Mouse (Mus musculus): Measurements from ENCODE around the gene Actl6a.
"Not testable (repeated sequence)": the region's sequence is repeated elsewhere in the genome, so short reads cannot be mapped to it uniquely, and the experiment has no call there.

Gene Actl6a

DNA sequence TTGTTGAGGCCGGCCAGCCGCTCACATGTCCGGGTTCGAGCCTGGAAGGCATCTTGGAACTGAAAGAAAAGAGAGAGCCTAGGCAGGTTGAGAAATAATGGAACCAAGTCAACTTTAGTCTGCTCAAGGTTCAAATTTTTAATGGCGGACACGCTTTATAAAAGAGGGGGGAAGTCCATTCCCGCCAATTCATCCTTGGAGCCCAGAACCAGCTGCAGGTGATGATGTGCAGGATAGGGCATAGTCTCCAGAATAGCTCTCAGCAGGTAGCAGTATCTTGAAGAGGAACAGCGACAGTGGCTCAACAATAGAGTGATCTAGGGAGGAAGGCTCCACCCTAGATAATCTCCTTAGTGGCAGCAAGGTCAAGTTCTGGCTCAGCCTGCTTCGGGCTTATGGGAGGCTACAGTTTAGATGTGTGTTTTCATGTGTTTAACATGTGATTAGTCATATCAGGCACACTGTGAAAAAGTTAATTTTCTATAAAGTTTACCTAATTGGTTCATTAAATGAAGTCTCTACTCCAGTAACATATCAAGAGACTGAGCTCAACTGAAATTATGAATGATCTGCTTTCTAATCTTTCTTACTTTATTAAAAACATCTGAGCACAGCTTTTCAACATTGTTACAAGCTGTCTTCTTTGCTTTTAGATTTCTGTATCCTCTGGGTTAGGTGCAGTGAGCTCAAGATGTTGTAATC, at the start of gene Actl6a:
Gene Actl6a (plus strand): TSS at position 652 of the 702 bp plus-strand sequence.
- DNase-seq (ENCODE audit: low spot score), result not testable (repeated sequence)

DNA sequence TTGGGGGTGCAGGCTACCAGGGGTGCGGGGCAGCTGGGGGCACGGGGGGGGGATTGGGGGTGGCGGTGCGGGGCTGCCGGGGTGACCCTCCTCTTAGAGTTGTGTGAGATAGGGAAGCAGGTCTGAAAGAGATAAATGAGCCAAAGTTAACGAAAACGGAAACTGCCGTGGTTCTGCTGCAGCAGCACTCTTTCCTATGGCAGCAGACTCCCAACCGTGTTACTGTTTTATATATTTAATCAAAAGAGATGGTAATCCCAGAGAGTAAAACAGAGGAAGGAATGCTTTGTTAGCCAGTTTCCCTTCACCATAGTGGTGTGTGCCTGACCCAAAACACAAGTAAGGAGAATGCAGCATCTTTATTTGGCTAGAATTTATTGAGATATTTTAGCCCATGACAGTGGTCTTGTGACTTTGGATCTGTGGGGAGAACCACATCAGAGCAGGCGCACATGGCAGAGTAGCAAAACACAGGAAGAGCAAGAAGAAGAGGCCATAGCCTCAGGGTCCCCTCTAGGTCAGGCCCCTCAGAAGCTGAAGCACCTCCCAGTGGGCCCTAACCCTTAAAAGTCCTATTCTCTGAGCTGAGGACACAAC, 49.6 kb upstream of the Actl6a start:
- no peak for DNase-seq (ENCODE audit: low spot score)

DNA sequence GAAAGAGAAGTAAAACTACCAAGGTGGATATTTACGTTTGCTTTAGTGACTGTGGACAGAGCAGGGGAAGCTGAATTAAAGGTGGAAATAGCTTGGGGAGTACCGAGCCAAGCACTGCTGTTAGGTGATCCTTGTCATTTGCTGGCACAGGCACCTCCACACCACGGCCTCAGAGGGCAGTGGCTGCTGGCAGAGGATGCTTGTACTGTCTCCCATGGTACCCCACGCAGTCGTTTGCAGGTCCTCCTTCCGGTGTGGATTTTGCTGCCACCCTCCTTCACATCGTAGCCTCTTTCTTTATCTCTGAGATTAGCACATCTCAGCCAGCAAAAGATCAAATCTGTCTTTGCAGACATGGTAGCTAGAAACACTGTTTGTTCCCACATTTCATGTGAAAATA, 47.7 kb upstream of the Actl6a start:
- no peak for DNase-seq (ENCODE audit: low spot score)

DNA sequence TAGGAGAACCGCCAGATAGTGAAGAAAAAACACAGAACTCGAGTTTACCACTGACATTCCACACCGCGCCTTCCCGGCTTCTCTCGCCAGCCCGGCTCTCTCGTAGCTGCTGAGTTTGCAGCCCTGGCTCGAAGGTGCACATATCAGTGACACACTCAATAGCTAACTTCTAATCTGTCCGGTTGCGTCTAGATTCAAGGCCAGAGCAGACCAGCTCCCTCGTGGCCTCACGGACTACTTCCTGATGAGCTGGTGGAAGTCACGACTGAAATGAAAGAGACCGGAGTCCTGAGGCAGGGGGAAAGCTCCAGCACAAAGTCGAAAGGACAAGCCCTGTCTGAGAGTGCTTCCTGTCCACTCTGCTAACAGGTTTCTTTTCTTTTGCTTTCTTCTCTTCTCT, 47.3 kb upstream of the Actl6a start:
- no peak for DNase-seq (ENCODE audit: low spot score)

DNA sequence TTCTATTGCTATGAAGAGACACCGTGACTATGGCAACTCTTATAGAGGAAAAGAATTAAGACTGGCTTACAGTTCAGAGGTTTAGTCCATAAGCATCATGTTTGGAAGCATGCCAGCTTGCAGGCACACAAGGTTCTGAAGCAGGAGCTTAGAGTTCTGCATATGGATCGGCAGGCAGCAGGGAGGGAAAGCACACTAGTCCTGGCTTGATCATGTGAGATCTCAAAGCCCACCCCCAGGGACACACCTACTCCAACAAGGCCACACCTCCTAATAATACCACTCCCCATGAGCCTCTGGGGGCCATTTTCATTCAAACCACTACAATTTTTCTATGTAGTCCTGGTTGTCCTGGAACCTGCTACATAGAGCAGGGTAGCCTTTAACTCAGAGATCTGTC, 46.6 kb upstream of the Actl6a start:
- DNase-seq (ENCODE audit: low spot score), result no peak

DNA sequence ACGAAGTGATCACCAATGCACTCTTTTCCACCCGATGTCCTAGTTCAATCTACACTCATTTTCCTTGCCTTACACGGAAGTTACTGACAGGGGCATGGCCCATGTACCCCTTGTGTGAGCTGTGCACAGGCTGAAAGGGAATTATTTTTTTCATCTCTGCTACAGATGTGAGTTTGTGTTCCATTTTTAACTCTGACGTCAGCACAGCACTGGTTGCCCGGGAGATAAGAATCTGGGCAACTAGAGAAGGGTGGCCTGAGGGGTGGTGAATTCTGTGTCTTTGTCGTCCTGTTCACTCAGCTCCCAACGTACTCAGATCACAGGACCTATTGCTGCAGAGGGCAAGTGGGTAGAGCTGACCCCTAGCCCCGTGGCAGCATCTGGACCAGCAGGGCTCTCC, 45.8 kb upstream of the Actl6a start:
- no peak for DNase-seq (ENCODE audit: low spot score)

DNA sequence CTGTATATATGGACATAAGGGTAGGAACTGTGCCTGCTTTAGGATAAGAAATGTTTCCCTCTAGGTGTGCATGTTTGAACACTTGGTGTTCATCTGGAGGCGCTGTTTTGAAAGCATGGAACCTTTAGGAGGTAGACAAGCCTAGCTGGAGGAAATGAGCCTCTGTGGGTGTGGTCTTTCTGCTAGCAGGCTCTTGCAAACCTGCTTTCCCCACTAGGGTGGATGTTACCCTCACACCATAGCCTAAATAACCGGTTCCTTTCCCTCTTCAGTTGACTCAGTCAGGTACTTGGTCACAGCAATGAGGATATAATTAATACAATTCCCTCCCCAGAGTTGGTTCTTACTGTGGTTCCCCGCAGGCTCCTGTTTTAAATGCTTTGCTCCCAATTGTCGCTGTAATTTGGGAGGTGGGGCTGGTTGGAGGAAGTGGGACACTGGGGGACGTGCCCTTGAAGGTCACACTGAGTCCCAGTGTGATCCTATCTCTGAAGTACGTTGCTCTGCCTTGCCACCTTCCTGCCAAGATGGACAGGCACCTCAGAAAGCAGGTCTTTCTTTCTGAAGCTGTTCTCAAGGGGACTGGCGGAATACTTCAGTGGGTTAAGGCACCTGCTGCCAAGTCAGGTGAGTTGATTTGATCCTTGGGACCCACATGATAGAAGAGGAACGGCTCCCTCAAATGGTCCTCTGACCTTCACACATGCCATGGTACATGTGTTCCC, 45.1 kb upstream of the Actl6a start:
- no peak for DNase-seq (ENCODE audit: low spot score)

DNA sequence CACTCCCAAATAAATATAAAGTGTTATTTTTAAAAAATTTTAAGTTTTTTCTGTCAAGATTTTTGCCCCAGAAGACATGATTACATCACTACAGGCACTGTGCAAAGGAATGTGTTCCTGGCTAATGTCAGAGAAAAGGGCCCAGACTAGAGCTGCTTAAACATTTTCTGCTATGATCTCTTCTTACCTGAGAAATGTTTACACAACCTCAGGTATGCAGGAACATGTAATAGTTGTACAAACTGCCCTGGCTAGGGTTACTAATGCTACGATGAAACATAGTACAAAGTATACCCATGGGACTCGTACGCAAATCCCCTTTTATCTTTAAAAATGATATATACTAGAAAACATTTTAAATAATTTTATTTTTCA, 44.6 kb upstream of the Actl6a start:
- no peak for DNase-seq (ENCODE audit: low spot score)

DNA sequence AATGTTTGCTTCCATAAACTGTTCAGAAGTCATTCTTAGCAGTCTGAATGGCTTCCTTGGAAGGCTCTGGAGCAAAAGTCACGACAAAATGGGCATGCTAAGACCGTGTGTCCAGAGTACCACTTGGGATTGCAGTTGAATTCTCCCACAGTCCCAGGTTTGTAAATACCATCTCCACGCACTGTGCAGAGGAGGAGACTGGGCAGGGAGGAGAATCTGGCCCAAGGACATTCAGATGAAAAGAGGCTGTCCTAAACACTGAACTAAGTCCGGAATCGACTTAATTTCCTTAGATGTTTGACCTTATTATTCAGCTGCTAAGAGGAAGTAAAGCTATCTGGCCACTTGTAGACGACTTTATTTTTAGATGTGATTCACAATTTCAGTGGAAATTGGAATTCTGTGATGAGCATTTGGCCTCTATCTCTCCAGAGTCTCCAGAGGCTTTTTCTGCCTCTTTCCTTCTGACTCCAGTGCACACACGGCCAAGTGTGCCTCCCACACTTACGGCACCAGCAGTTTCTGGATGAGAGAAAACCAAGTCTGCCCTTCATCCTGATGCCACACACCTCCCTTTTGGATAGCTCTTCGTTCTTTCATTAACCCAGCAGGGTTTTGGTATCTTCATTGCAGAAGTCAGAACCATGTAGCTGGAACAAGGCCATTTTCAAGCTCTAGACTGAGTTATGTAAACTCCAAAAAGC, 37.7 kb upstream of the Actl6a start:
- no peak for DNase-seq (ENCODE audit: low spot score)

DNA sequence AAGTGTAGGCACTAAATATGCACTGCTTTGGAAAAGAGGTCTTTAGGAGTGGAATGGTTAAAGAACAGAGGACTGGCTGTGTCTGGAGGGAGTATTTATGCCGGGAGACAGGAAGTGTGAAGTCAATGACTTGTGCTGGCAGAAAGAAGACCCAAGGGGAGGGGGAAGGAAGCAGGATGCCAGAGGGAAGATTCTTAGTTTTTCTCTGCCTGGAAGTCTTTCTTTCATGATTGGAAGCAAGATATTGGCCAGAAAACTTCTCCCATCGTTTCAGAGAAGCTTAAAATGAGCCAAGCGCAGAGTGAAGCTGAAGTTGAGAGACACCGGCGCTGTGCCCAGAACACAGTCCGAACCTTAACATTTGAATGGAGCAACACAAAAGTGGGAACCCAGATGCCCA, 36.9 kb upstream of the Actl6a start:
- peak; percentile 16 for DNase-seq (ENCODE audit: low spot score)

DNA sequence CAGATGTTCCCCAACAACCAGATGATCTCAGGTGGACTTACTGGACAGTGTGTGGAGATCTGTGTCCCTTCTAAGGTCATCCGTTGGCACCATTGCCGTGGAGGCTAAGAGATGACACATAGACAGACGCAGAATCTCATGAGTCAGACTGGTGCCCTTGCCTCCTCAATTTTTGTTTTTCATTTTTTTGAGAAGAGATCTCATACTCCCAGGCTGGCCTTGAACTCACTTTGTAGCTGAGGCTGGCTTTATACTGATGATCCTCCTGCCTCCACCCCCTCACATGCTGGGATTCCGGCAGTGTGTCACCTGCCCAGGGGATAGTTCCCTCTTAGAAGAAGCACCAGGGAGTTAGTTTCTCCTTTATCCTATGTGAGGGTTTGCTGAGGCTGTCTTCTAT, 35.9 kb upstream of the Actl6a start:
- no peak for DNase-seq (ENCODE audit: low spot score)

DNA sequence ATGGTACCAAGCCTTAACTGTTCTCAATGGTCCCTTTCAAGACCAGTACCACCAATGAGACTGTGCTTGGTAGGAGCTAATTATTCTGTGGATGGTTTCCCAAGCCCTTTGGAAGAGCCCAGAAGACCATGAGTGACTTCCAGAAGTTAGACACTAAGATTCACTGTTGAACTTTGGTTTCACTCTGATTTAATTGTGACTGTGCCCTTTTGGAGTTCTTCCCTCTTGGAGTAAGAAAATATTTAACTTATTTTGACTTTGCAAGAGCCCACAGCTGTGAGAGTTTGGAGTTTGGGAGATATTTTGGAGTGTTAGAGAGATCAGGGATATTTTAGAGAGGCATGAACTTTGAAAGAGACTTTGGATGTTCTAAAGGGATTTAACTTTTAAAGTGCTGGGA, 32.9 kb upstream of the Actl6a start:
- DNase-seq (ENCODE audit: low spot score), result no peak

DNA sequence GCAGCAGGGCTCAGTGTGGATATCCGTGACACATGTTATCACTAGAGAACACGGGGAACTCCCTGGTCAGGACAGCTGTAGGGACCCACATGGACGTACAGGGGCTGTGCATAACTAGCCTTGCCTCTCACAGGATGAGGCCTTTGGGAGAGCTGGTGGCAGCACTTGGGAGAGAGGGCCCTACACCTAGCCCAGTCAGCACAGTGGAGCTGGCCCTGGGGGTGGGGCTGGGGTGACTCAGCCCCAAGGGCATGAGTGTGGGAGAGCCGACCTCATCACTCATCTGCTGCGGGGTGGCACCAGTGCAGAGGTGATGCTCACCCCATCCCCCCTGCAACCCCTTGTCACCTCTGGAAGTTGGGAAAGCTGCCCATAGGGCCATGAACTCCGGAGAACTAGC, 29.7 kb upstream of the Actl6a start:
- no peak for DNase-seq (ENCODE audit: low spot score)

DNA sequence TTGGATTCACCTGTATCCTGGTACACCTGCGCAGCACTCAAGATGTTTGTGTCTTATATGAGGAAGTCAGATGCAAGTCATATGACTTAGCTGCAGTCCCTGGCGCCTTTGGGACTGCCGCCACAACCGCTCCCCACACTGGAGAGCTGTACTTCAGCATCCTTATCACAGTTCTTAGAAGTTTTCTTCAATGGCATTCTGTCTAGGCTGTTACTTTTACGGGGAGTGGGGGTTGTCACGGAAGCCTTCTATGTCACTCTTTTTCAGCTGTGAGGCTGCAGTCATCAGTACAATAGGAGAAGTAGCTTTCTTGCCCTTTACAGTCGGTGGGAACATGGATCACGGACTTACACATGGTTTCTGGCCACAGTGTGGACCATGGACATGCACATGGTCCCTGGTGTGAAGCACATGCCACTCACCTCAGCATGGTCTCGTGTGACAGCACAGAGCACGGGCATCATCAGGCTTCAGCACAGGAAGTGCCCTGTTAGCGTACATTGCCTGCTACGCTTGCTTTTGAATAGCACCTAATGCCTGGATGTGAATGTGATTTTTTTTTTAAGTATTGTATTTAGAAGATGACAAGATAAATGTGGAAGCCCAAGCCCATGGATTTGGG, 23.1 kb upstream of the Actl6a start:
- no peak for DNase-seq (ENCODE audit: low spot score)

DNA sequence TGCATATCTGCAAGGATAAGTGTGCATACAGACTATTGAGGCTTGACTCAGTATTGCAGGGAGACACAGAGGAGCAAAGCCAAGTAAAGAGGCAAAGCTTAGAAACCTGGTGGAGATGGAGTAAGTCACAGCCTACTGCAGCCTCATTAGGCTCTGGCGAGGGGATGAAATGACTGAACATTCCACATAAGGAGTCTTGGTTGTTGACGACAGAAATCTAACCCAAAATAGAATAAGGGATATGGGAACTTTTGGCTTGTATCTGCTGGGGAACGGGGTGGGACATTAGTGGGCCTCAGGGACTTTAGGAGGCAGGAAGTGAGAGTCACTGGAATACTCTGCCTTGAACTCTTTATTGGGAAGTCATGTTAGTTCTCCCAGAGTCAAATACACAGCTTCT, 21.5 kb upstream of the Actl6a start:
- DNase-seq (ENCODE audit: low spot score), result no peak

DNA sequence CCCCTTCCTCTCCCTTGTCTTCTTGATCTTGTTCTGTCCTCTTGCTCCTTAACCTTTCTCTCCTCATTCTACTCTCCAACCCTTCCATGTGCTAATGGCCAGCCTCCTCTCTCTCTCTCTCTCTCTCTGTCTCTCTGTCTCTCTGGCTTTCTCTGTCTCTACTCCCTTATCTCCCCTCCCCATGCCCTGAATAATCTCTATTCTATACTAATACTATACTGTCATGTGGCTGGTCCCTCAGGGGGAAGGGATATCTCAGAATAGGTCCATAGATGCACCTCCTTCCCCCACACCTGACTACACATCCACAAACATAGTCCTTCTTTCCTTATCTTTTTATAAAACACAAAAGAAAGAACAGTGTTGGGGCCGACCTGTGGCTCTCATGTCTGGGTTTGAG, 19.6 kb upstream of the Actl6a start:
- no peak for DNase-seq (ENCODE audit: low spot score)

DNA sequence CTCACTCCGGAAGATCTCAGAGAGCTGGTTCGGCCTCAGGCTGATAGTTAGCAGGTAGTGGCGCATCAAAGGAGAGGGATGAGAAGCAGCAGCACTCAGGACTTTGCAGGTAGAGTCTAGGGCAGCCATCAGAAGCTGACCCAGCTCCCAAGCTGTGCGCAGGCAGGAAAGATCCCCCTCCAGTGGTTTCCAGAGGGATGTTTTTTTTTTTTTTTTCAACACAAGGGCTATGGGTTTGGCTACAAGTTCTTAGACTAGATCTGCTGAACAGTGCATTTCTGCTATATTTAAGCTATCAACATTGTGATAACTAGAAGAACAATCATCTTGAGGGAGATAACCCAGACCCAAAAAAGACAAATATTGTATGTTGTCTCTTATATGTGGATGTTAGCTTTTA, 18.9 kb upstream of the Actl6a start:
- DNase-seq (ENCODE audit: low spot score), result no peak

DNA sequence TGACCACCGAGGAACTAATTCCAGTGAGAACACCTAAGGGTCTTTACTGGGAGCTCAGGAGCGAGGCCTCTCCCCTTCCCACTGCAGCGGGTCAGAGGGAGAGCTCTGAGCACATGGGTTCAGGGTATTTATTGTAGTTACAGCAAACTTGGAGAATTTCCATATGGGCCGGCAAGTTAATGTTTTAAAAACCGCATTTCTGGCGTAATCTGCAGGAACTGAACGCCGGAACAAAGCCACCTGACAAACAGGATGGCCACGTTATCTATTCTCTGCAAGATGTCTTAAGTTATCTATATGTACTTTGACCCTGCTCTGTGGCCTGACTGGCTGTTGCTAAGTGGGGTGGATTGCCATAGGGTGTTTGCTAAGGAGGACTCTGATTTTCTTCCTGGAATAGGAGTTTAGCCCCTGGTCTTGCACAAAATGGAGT, 16.5 kb upstream of the Actl6a start:
- no peak for DNase-seq (ENCODE audit: low spot score)

DNA sequence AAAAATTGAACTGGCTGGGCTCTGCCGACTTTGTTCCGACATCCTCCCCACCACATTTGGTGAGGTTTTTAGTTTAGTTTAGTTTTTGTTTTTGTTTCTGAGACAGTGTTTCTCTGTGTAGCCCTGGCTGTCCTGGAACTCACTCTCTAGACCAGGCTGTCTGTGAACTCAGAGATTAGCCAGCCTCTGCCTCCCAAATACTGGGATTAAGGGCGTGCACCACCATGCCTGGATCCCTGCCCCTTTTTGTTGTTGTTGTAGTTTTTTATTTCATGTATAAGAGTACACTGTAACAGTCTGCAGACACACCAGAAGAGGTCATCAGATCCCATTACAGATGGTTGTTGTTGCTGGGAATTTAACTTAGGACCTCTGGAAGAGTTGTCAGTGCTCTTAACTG, 16.1 kb upstream of the Actl6a start:
- DNase-seq (ENCODE audit: low spot score), result no peak

DNA sequence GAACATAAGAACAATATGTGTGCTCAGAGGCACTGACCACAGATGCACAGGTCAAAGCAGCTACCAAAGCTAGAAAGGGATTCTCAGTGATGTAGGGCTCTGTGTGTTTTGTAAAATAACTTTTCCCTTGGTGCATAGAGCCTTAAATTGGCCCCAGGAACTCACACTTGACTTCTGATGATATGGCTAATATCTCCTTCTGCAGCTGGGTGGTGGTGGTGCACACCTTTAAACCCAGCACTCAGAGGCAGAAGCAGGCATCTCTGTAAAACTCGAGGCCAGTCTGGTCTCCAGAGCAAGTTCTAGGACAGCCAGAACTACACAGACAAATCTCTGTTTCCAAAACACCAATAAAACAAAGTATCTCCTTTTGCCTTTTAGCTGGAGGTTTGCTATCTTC, 15.2 kb upstream of the Actl6a start:
- no peak for DNase-seq (ENCODE audit: low spot score)

DNA sequence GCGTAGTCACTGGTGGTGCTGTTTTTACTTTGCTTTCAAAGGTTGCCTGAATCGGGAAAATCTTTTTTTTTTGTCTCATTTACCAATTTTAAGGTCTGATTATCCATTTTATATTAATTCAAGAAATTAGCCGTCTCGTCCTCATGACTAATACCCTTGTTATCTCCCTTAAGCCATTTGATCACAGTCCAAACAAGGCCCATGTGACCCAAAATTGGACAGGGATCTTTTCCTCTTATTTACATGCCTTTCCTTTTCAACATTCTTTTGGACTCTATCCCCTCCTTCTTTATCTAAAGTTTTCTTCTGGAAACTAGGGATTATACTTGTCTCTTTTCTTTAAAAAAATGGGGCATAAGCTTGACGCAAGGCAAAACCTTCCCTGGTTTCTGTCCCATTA, 14.3 kb upstream of the Actl6a start:
- no peak for DNase-seq (ENCODE audit: low spot score)

DNA sequence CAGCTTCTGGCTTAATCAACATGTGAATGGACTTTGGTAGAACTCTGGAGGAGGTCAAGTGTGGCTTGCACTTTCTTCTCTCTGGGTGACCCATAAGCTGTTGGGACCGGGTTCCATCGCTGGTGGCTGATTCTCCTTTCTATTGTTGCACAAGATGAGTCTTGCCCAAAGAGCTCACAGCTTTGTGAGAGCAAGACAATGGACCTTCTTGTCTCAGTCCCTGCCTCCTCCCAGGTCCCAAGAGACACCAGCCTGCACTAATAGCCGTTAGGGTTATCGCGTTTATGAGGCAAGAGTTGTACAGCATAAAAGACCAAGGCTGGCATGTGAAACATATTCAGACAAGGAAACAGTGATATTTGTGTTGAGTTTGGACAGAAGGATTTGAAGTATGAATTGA, 11.9 kb upstream of the Actl6a start:
- DNase-seq (ENCODE audit: low spot score), result no peak
